Mouse (Mus musculus) hindbrain, embryonic 15.5 days (tissue): Measurements from ENCODE around the gene Litaf. TPM values are rescaled to one million over a fixed set of nuclear protein-coding genes. Genes with fewer than 3 reads are reported as not detected.
"Not testable (repeated sequence)": the region's sequence is repeated elsewhere in the genome, so short reads cannot be mapped to it uniquely, and the experiment has no call there.

ENCODE experiments used
- ATAC-seq: fragments of 200-750 bp; cut with Nextera tagmentation; 2 replicates; pipeline ENCODE4 v1.8.0; 2017; ENCODE audit warnings: low read depth, moderate number of reproducible peaks, moderate TSS enrichment; ENCODE audit not compliant: low FRiP score
- H3K27ac ChIP-seq: fragments of 300-500 bp; sonication (generic); replicated peaks from 2 replicates; pipeline ENCODE4 v1.5.1; 2015; ENCODE audit warnings: mild to moderate bottlenecking, inconsistent platforms
- H3K27me3 ChIP-seq: fragments of 300-500 bp; sonication (generic); 2 replicates; pipeline ENCODE4 v1.6.1; 2015; ENCODE audit warnings: control low read depth, inconsistent platforms
- H3K36me3 ChIP-seq: fragments of 300-500 bp; sonication (generic); 2 replicates; pipeline ENCODE4 v1.6.1; 2015; ENCODE audit warnings: control low read depth, inconsistent platforms
- H3K4me1 ChIP-seq: fragments of 300-500 bp; sonication (generic); replicated peaks from 2 replicates; pipeline ENCODE4 v1.6.1; 2015; ENCODE audit warnings: control low read depth, inconsistent platforms
- H3K4me2 ChIP-seq: fragments of 300-500 bp; sonication (generic); 2 replicates; pipeline ENCODE4 v1.6.1; 2015; ENCODE audit warnings: moderate library complexity, mild to moderate bottlenecking, inconsistent platforms
- H3K4me3 ChIP-seq: fragments of 300-500 bp; sonication (generic); 2 replicates; pipeline ENCODE4 v1.5.1; 2015; ENCODE audit warnings: mild to moderate bottlenecking, inconsistent platforms
- H3K9ac ChIP-seq: fragments of 300-500 bp; sonication (generic); 2 replicates; pipeline ENCODE4 v1.6.1; 2015; ENCODE audit warnings: inconsistent platforms
- H3K9me3 ChIP-seq: fragments of 300-500 bp; sonication (generic); 2 replicates; pipeline ENCODE4 v1.6.1; 2016; ENCODE audit warnings: control low read depth, inconsistent platforms
- WGBS: fragments of 180-500 bp; shearing (Covaris S2); methylation state at CpG from one replicate; pipeline ENCODE4 v1.1.7; 2015; 5-methylcytosine and 5-hydroxymethylcytosine counted together
- polyA plus RNA-seq: library from polyadenylated mRNA; unstranded; fragments of >200 nt; fragmentation: Nextera tagmentation; extraction: Ambion mirVana; gene quantifications from 2 replicates; pipeline ENCODE4 v1.2.1, GENCODE M21; 2015

Litaf gene
- polyA plus RNA-seq, 1 experiment from 2014 or later = 32.2 TPM

- H3K27me3 ChIP-seq = no peaks in the 10 kb centered on the region
- H3K36me3 ChIP-seq = no peaks in the 10 kb centered on the region
- H3K9me3 ChIP-seq = no peaks in the 10 kb centered on the region
- H3K27ac ChIP-seq = no peak overlapping the region
- no peak overlapping the region for H3K4me2 ChIP-seq
- no peak overlapping the region for H3K9ac ChIP-seq
- peaks cover 7% of the 10 kb centered on the region for H3K4me1 ChIP-seq
- WGBS = 81% methylated on average over 3 of the region's 3 CpGs
- no peak for ATAC-seq
- H3K4me3 ChIP-seq = no peak overlapping the region
These were observed 51.5 kb downstream of the Litaf start for GRCm38 (mm10) chr16:11014407-11014806.

GRCm38 (mm10) chr16:11013464-11014147 is 52.4 kb downstream of the Litaf start:
- H3K4me2 ChIP-seq, H3K27ac ChIP-seq, H3K36me3 ChIP-seq, H3K4me1 ChIP-seq, H3K4me3 ChIP-seq, H3K27me3 ChIP-seq, H3K9me3 ChIP-seq, H3K9ac ChIP-seq, ATAC-seq: not testable (repeated sequence)
- 89% methylated on average over 12 of the region's 19 CpGs for WGBS

GRCm38 (mm10) chr16:11012571-11013463 is 53.1 kb downstream of the Litaf start:
- Histone ChIP-seq H3K4me1 (peaks cover 10% of the 10 kb centered on the region), H3K9ac (no peak overlapping the region), H3K9me3 (no peaks in the 10 kb centered on the region), H3K4me3 (no peak overlapping the region), H3K27ac (0 out of 2 replicates have a peak overlapping the region, but pooled peaks have one; percentile 17), H3K27me3 (no peaks in the 10 kb centered on the region), H3K36me3 (no peaks in the 10 kb centered on the region), H3K4me2 (no peak overlapping the region)
- ATAC-seq = peak; percentile 36; the same call in 1 of the 2 replicates
- WGBS = 66% methylated on average over 11 of the region's 11 CpGs

GRCm38 (mm10) chr16:11011939-11012338 is 54.0 kb downstream of the Litaf start:
- H3K9me3 ChIP-seq = no peaks in the 10 kb centered on the region
- H3K4me3 ChIP-seq = no peak overlapping the region
- no peak overlapping the region for H3K9ac ChIP-seq
- H3K27me3 ChIP-seq = no peaks in the 10 kb centered on the region
- no peak for ATAC-seq
- H3K4me2 ChIP-seq = no peak overlapping the region
- H3K4me1 ChIP-seq = peaks cover 10% of the 10 kb centered on the region
- no peak overlapping the region for H3K27ac ChIP-seq
- H3K36me3 ChIP-seq = no peaks in the 10 kb centered on the region
- 92% methylated on average over 4 of the region's 4 CpGs for WGBS

GRCm38 (mm10) chr16:11011206-11011605 is 54.8 kb downstream of the Litaf start:
- Histone ChIP-seq H3K27ac (no peak overlapping the region), H3K36me3 (no peaks in the 10 kb centered on the region), H3K4me2 (no peak overlapping the region), H3K4me1 (peaks cover 10% of the 10 kb centered on the region), H3K9me3 (no peaks in the 10 kb centered on the region), H3K4me3 (no peak overlapping the region), H3K27me3 (no peaks in the 10 kb centered on the region), H3K9ac (no peak overlapping the region)
- ATAC-seq = no peak
- WGBS = 78% methylated on average over 2 of the region's 2 CpGs

- Histone ChIP-seq H3K9ac (no peak overlapping the region), H3K4me1 (peaks cover 10% of the 10 kb centered on the region), H3K27me3 (no peaks in the 10 kb centered on the region), H3K36me3 (no peaks in the 10 kb centered on the region), H3K27ac (no peak overlapping the region), H3K9me3 (no peaks in the 10 kb centered on the region), H3K4me2 (no peak overlapping the region), H3K4me3 (no peak overlapping the region)
- ATAC-seq = no peak
- 92% methylated on average over 4 of the region's 4 CpGs for WGBS
These were observed 55.7 kb downstream of the Litaf start for GRCm38 (mm10) chr16:11010270-11010669.

GRCm38 (mm10) chr16:11008162-11008991 is 57.6 kb downstream of the Litaf start:
- Histone ChIP-seq H3K36me3 (no peaks in the 10 kb centered on the region), H3K9ac (no peak overlapping the region), H3K4me2 (no peak overlapping the region), H3K4me3 (no peak overlapping the region), H3K27me3 (no peaks in the 10 kb centered on the region), H3K9me3 (no peaks in the 10 kb centered on the region), H3K4me1 (peaks cover 10% of the 10 kb centered on the region), H3K27ac (peak overlapping the region; percentile 72)
- WGBS = 37% methylated on average over 15 of the region's 15 CpGs
- peak; percentile 71; the same call in 1 of the 2 replicates for ATAC-seq

GRCm38 (mm10) chr16:11006100-11006499 is 59.9 kb downstream of the Litaf start:
- Histone ChIP-seq H3K4me3 (no peak overlapping the region), H3K4me1 (0 out of 2 replicates have a peak, but pooled peaks cover 3% of the 10 kb centered on the region), H3K27me3 (no peaks in the 10 kb centered on the region), H3K9ac (no peak overlapping the region), H3K4me2 (no peak overlapping the region), H3K36me3 (no peaks in the 10 kb centered on the region), H3K9me3 (no peaks in the 10 kb centered on the region), H3K27ac (no peak overlapping the region)
- no peak for ATAC-seq
- 65% methylated on average over 6 of the region's 6 CpGs for WGBS

- no peak for ATAC-seq
- no peak overlapping the region for H3K4me2 ChIP-seq
- H3K9me3 ChIP-seq = no peaks in the 10 kb centered on the region
- no peak overlapping the region for H3K9ac ChIP-seq
- H3K4me3 ChIP-seq = no peak overlapping the region
- H3K27ac ChIP-seq = no peak overlapping the region
- no peaks in the 10 kb centered on the region for H3K4me1 ChIP-seq
- no peaks in the 10 kb centered on the region for H3K27me3 ChIP-seq
- H3K36me3 ChIP-seq = no peaks in the 10 kb centered on the region
- 93% methylated on average over 7 of the region's 7 CpGs for WGBS
These were observed 64.0 kb downstream of the Litaf start for GRCm38 (mm10) chr16:11001703-11002659.

- no peak overlapping the region for H3K9ac ChIP-seq
- no peaks in the 10 kb centered on the region for H3K27me3 ChIP-seq
- ATAC-seq = no peak
- no peaks in the 10 kb centered on the region for H3K36me3 ChIP-seq
- no peak overlapping the region for H3K27ac ChIP-seq
- H3K4me2 ChIP-seq = no peak overlapping the region
- H3K4me3 ChIP-seq = no peak overlapping the region
- WGBS = 64% methylated on average over 3 of the region's 3 CpGs
- H3K4me1 ChIP-seq = no peaks in the 10 kb centered on the region
- no peaks in the 10 kb centered on the region for H3K9me3 ChIP-seq
These were observed 66.1 kb downstream of the Litaf start for GRCm38 (mm10) chr16:10999809-11000208.

- Histone ChIP-seq H3K4me3 (no peak overlapping the region), H3K9me3 (no peaks in the 10 kb centered on the region), H3K4me1 (0 out of 2 replicates have a peak, but pooled peaks cover 2% of the 10 kb centered on the region), H3K27me3 (no peaks in the 10 kb centered on the region), H3K9ac (no peak overlapping the region), H3K27ac (no peak overlapping the region), H3K4me2 (no peak overlapping the region), H3K36me3 (no peaks in the 10 kb centered on the region)
- 80% methylated on average over 9 of the region's 9 CpGs for WGBS
- no peak for ATAC-seq
These were observed 67.7 kb downstream of the Litaf start for GRCm38 (mm10) chr16:10998224-10998623.
